Mouse (Mus musculus) brain, embryonic 14.5 days (tissue): ENCODE data around the gene Bicc1.

Experiments
- CTCF ChIP-seq: fragments of 200-500 bp; IDR thresholded peaks from 2 replicates; pipeline ENCODE4 v1.5.1; 2012; ENCODE audit warnings: inconsistent platforms, mild to moderate bottlenecking, moderate library complexity, borderline replicate concordance; ENCODE audit not compliant: insufficient read depth, insufficient read length; ENCODE audit errors: extremely low read depth
- POLR2A ChIP-seq: fragments of 200-500 bp; IDR thresholded peaks from 2 replicates; pipeline ENCODE4 v1.6.1; 2012; ENCODE audit warnings: mild to moderate bottlenecking, inconsistent platforms, borderline replicate concordance; ENCODE audit not compliant: poor library complexity, insufficient read depth, insufficient read length, severe bottlenecking; ENCODE audit errors: extremely low read depth

DNA sequence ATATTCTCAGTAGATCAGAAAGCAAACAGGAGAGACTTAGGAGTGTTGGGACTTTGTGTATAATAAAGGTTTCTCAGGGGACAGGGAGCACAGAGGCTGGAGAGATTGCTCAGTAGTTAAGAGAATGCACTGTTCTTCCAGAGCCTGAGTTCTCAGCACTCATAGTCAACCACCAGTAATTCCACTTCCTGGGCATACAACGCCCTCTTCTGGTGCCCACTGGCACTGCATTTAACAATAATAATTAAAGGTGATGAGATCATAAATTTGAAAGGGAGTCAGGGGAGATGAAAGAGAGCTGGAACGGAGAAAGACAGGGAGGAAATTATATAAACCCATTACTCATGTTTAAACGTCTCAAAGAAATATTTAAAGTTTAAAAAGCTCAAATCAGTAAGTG, 35.5 kb downstream of the Bicc1 start:
- TF ChIP-seq CTCF (no peak), POLR2A (no peak)
